Mouse (Mus musculus): ENCODE data around the gene Il10. TPM values are rescaled to one million over a fixed set of nuclear protein-coding genes. Genes with fewer than 3 reads are reported as not detected.

Il10 gene
- polyA plus RNA-seq, 1 experiment from 2014 or later: not detected

- Histone ChIP-seq H3K36me3 (peaks cover 53% of the 10 kb centered on the region), H3K9me3 (no peaks in the 10 kb centered on the region), H3K27ac (replicated peaks) (no peak overlapping the region), H3K9ac (no peak overlapping the region), H3K4me3 (no peak overlapping the region), H3K27me3 (no peaks in the 10 kb centered on the region), H3K4me2 (no peak overlapping the region), H3K4me1 (replicated peaks) (peaks cover 36% of the 10 kb centered on the region)
- WGBS: 85% methylated on average over 4 of the region's 4 CpGs
- ATAC-seq (ENCODE audit: low read depth): no peak
Observed at GRCm38 (mm10) chr1:131054251-131054650, 34.6 kb downstream of the Il10 start.

- H3K4me2 ChIP-seq: no peak overlapping the region
- H3K4me1 ChIP-seq (replicated peaks): peaks cover 50% of the 10 kb centered on the region
- no peak overlapping the region for H3K27ac ChIP-seq (replicated peaks)
- no peak for ATAC-seq (ENCODE audit: low read depth)
- H3K4me3 ChIP-seq: no peak overlapping the region
- no peaks in the 10 kb centered on the region for H3K9me3 ChIP-seq
- H3K36me3 ChIP-seq: peaks cover 48% of the 10 kb centered on the region
- no peaks in the 10 kb centered on the region for H3K27me3 ChIP-seq
- WGBS: 86% methylated on average over 7 of the region's 7 CpGs
- H3K9ac ChIP-seq: no peak overlapping the region
Observed at GRCm38 (mm10) chr1:131058431-131058830, 38.8 kb downstream of the Il10 start.

GRCm38 (mm10) chr1:131059411-131059810 is 39.8 kb downstream of the Il10 start:
- no peak overlapping the region for H3K4me3 ChIP-seq
- H3K9ac ChIP-seq: peak overlapping the region; percentile 47; the same call in 1 of the 2 replicates
- peaks cover 41% of the 10 kb centered on the region for H3K36me3 ChIP-seq
- no peak overlapping the region for H3K4me2 ChIP-seq
- peaks cover 56% of the 10 kb centered on the region for H3K4me1 ChIP-seq (replicated peaks)
- no peaks in the 10 kb centered on the region for H3K27me3 ChIP-seq
- H3K9me3 ChIP-seq: no peaks in the 10 kb centered on the region
- no peak for ATAC-seq (ENCODE audit: low read depth)
- no peak overlapping the region for H3K27ac ChIP-seq (replicated peaks)
- 78% methylated on average over 1 of the region's 1 CpGs for WGBS

- ATAC-seq (ENCODE audit: low read depth): peak; percentile 20; the same call in 1 of the 2 replicates
- Histone ChIP-seq H3K4me2 (no peak overlapping the region), H3K9ac (0 out of 2 replicates have a peak overlapping the region, but pooled peaks have one; percentile 47), H3K27me3 (no peaks in the 10 kb centered on the region), H3K36me3 (peaks cover 36% of the 10 kb centered on the region), H3K27ac (replicated peaks) (peak overlapping the region; percentile 33; the same call in 1 of the 2 replicates), H3K4me3 (no peak overlapping the region), H3K4me1 (replicated peaks) (peaks cover 59% of the 10 kb centered on the region), H3K9me3 (no peaks in the 10 kb centered on the region)
- WGBS: 79% methylated on average over 5 of the region's 5 CpGs
Observed at GRCm38 (mm10) chr1:131059841-131060240, 40.2 kb downstream of the Il10 start.

- 64% methylated on average over 13 of the region's 13 CpGs for WGBS
- Histone ChIP-seq H3K4me1 (replicated peaks) (peaks cover 59% of the 10 kb centered on the region), H3K4me2 (no peak overlapping the region), H3K9me3 (no peaks in the 10 kb centered on the region), H3K27me3 (no peaks in the 10 kb centered on the region), H3K36me3 (peaks cover 29% of the 10 kb centered on the region), H3K4me3 (no peak overlapping the region), H3K27ac (replicated peaks) (no peak overlapping the region), H3K9ac (no peak overlapping the region)
- no peak; the same call in 1 of the 2 replicates for ATAC-seq (ENCODE audit: low read depth)
Observed at GRCm38 (mm10) chr1:131060290-131061253, 40.9 kb downstream of the Il10 start.

- 83% methylated on average over 7 of the region's 7 CpGs for WGBS
- peaks cover 17% of the 10 kb centered on the region for H3K36me3 ChIP-seq
- H3K27me3 ChIP-seq: no peaks in the 10 kb centered on the region
- H3K27ac ChIP-seq (replicated peaks): no peak overlapping the region
- H3K9me3 ChIP-seq: no peaks in the 10 kb centered on the region
- no peak overlapping the region for H3K4me2 ChIP-seq
- no peak overlapping the region for H3K4me3 ChIP-seq
- no peak overlapping the region for H3K9ac ChIP-seq
- peaks cover 59% of the 10 kb centered on the region for H3K4me1 ChIP-seq (replicated peaks)
- ATAC-seq (ENCODE audit: low read depth): no peak
Observed at GRCm38 (mm10) chr1:131061740-131062254, 42.2 kb downstream of the Il10 start.

- Histone ChIP-seq H3K9me3 (no peaks in the 10 kb centered on the region), H3K27ac (replicated peaks) (0 out of 2 replicates have a peak overlapping the region, but pooled peaks have one; percentile 23), H3K4me1 (replicated peaks) (peaks cover 59% of the 10 kb centered on the region), H3K4me3 (no peak overlapping the region), H3K9ac (no peak overlapping the region), H3K36me3 (peaks cover 6% of the 10 kb centered on the region), H3K4me2 (no peak overlapping the region), H3K27me3 (no peaks in the 10 kb centered on the region)
- 68% methylated on average over 6 of the region's 6 CpGs for WGBS
- peak; percentile 25; the same call in 1 of the 2 replicates for ATAC-seq (ENCODE audit: low read depth)
Observed at GRCm38 (mm10) chr1:131062821-131063220, 43.2 kb downstream of the Il10 start.

GRCm38 (mm10) chr1:131064202-131064601 is 44.6 kb downstream of the Il10 start:
- ATAC-seq (ENCODE audit: low read depth): no peak
- Histone ChIP-seq H3K9me3 (no peaks in the 10 kb centered on the region), H3K9ac (no peak overlapping the region), H3K27me3 (no peaks in the 10 kb centered on the region), H3K4me1 (replicated peaks) (peaks cover 50% of the 10 kb centered on the region), H3K27ac (replicated peaks) (peak overlapping the region; percentile 49; the same call in 1 of the 2 replicates), H3K36me3 (no peaks in the 10 kb centered on the region), H3K4me3 (no peak overlapping the region), H3K4me2 (no peak overlapping the region)
- 47% methylated on average over 6 of the region's 6 CpGs for WGBS

GRCm38 (mm10) chr1:131068011-131068727 is 48.5 kb downstream of the Il10 start:
- H3K9ac ChIP-seq: no peak overlapping the region
- WGBS: 91% methylated on average over 10 of the region's 10 CpGs
- H3K4me2 ChIP-seq: no peak overlapping the region
- peaks cover 23% of the 10 kb centered on the region for H3K4me1 ChIP-seq (replicated peaks)
- no peaks in the 10 kb centered on the region for H3K27me3 ChIP-seq
- no peak overlapping the region for H3K27ac ChIP-seq (replicated peaks)
- no peaks in the 10 kb centered on the region for H3K9me3 ChIP-seq
- ATAC-seq (ENCODE audit: low read depth): no peak
- H3K4me3 ChIP-seq: no peak overlapping the region
- no peaks in the 10 kb centered on the region for H3K36me3 ChIP-seq

- Histone ChIP-seq H3K27ac (replicated peaks) (no peak overlapping the region), H3K9me3 (no peaks in the 10 kb centered on the region), H3K9ac (no peak overlapping the region), H3K4me3 (no peak overlapping the region), H3K4me2 (no peak overlapping the region), H3K4me1 (replicated peaks) (peaks cover 23% of the 10 kb centered on the region), H3K27me3 (no peaks in the 10 kb centered on the region), H3K36me3 (no peaks in the 10 kb centered on the region)
- WGBS: 90% methylated on average over 7 of the region's 7 CpGs
- ATAC-seq (ENCODE audit: low read depth): no peak
Observed at GRCm38 (mm10) chr1:131069010-131069409, 49.4 kb downstream of the Il10 start.

- Histone ChIP-seq H3K9me3 (no peaks in the 10 kb centered on the region), H3K36me3 (0 out of 2 replicates have a peak, but pooled peaks cover 5% of the 10 kb centered on the region), H3K27ac (replicated peaks) (no peak overlapping the region), H3K4me1 (replicated peaks) (peaks cover 41% of the 10 kb centered on the region), H3K27me3 (no peaks in the 10 kb centered on the region), H3K9ac (no peak overlapping the region), H3K4me3 (no peak overlapping the region), H3K4me2 (no peak overlapping the region)
- ATAC-seq (ENCODE audit: low read depth): no peak
- WGBS: 94% methylated on average over 7 of the region's 7 CpGs
Observed at GRCm38 (mm10) chr1:131072376-131072990, 52.8 kb downstream of the Il10 start.
